Mouse (Mus musculus) C2C12 (cell line): ENCODE data around the gene Eif4g1.

Source experiments
- CEBPB ChIP-seq: IDR thresholded peaks from one replicate; pipeline ENCODE4 v1.6.1; 2011; ENCODE audit warnings: low read depth, mild to moderate bottlenecking, control low read depth, moderate library complexity
- CTCF ChIP-seq: IDR thresholded peaks from one replicate; pipeline ENCODE4 v1.5.1; 2011; ENCODE audit not compliant: control insufficient read depth, insufficient read depth, insufficient read length
- FOSL1 ChIP-seq: IDR thresholded peaks from one replicate; pipeline ENCODE4 v1.8.0; 2011; ENCODE audit warnings: mild to moderate bottlenecking, low read length; ENCODE audit not compliant: poor library complexity, insufficient read depth, severe bottlenecking
- MAX ChIP-seq: IDR thresholded peaks from one replicate; pipeline ENCODE4 v1.6.1; 2011; ENCODE audit warnings: mild to moderate bottlenecking, control low read depth
- MYOD1 ChIP-seq: IDR thresholded peaks from one replicate; pipeline ENCODE4 v1.6.1; 2011; ENCODE audit warnings: low read depth; ENCODE audit not compliant: control insufficient read depth, insufficient read length
- MYOG ChIP-seq: IDR thresholded peaks from one replicate; pipeline ENCODE4 v1.6.1; 2011; ENCODE audit not compliant: control insufficient read depth, insufficient read length; ENCODE audit errors: extremely low read depth
- USF1 ChIP-seq: IDR thresholded peaks from one replicate; pipeline ENCODE4 v1.6.1; 2011; ENCODE audit warnings: low read depth, mild to moderate bottlenecking, control low read depth, moderate library complexity

DNA sequence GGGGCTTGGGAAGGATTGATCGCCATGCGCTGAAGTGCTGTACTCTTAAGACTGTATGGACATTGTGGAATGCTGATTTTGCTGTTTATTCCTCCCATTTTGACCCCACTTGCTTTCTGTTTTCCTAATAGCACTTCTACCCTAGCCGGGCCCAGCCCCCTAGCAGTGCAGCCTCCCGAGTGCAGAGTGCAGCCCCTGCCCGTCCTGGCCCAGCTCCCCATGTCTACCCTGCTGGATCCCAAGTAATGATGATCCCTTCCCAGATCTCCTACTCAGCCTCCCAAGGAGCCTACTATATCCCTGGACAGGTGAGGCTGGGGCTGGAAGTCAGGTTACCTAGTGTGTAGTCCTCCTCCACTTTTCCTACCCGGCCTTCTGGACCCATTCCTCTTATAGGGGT, 7.1 kb downstream of the Eif4g1 start:
- TF ChIP-seq CTCF (no peak), USF1 (no peak), MAX (no peak), MYOG (no peak), CEBPB (no peak), FOSL1 (no peak), MYOD1 (no peak)
